Mouse (Mus musculus) frontal cortex, postnatal 14 days (tissue): ENCODE measurements around the gene Phldb1.
"Not testable (repeated sequence)": the region's sequence is repeated elsewhere in the genome, so short reads cannot be mapped to it uniquely, and the experiment has no call there.

ENCODE experiments used
- DNase-seq, 2 experiments: peaks; one replicate each; pipeline ENCODE4 v3.0.0; 2022; ENCODE audit warnings: low spot score in 2 of 2

The Phldb1 gene

DNA sequence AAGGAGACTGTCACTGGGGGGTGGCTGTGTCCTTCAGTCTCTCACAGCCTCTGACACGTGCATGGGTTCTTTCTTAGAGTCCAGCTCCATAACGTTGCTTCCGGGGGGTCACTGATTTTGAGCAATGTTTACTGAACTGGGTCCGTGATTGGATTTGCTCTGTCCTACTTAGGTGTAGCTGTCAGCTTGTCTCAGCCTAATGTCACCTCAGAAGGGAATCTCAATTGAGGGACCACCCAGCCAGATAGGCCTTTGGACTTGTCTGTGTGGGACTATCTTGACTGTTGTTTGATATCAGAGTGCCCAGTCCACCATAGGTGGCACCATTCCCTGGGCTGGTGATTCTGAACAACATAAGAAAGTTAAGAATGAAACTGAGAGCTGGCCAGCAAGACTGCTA is 81.1 kb downstream of the Phldb1 start:
- DNase-seq, result no peak

DNA sequence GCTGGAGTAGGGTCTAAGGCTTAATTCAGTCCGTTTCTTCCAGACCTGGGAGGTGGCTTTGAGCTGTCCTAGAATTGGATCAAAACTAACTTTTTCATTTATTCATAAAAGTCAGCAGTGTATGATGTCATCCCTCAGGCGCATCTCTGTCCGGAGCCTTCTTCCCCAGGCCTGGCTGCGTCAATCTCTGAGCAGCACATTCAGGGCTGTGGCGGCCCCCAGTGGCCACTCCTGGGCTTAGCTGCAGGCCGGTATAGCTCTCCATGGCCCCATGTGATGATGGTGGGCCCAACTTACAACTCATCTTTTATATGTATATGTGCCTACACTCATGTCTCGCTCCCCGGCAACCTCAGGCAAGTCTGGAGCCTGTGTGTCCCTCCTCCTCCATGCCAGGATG is 83.0 kb downstream of the Phldb1 start:
- DNase-seq, result peak in 1 of 2 experiments; percentile 64

DNA sequence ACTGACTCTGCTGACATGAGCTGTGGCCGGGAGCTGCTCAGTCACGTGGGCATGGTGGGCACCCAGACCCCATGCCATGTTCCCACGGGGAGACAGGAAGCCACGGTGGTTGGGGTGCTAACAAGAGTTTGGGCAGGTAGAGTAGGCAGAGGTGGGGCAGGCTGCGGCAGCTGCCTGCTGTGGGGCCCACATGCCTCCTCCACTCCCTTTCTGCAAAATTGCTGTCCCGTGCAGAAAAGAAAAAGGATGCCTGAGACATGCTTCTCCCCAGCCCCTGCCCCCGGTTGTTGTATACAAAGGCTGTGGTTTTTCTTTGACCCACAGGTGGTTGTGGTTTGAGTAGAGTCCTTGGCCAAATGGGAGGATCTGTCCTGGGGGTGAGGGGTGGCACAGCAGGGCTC is 86.1 kb downstream of the Phldb1 start:
- no peak for DNase-seq

DNA sequence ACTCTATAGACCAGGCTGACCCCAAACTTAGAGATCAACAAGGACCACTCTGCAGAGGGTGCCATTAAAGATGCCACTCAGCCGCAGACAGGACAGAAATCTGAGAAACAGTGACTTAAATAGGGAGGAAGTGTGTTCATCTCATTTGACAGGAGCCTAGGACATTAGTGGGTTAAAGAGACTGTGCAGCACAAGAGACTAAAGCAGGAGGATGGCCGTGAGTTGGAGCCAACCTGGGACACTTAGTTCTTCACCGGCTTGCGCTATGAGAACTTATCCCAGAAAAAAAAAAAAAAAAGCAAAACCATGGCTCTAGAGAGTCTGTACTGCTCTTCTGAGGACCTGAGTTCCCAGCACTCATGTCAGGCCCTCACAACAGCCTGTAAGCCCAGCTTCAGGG is 87.3 kb downstream of the Phldb1 start:
- no peak for DNase-seq

DNA sequence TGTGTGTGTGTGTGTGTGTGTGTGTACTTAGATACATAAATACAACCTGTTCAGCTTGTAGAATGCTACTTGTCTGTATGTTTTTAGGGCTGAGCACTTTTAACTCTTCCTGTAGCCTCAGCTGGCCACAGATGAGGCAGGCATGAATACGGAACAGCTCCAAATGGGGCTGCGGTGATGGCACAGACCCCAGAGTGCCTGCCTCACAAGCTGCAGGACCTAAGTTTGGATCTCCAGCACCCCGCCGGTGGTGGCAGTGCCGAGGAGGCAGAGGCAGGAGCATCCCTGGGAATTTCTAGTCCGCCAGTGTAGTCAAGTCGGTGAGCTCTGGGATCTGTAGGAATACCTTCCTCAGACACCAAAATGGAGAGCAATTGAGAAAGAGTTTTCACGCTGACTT is 88.0 kb downstream of the Phldb1 start:
- no peak for DNase-seq

DNA sequence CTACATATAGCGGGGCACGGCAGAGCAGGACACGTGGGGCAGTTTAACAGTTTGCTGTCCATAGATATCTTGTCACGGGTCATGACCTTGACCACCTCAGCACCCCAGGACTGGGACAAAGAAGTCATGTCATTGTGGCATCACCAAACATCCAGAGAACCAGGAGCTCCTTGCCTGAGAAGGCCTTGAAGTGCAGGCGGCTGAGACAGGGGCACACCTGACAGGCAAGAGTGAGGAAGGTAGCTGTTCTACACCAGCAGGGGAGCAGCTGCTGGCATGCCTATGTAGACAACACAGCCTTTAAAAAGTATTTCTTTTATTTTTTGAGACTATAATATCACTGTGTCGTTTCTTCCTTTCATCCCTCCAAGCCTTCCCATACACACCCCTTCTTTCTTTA is 88.6 kb downstream of the Phldb1 start:
- DNase-seq, result no peak

DNA sequence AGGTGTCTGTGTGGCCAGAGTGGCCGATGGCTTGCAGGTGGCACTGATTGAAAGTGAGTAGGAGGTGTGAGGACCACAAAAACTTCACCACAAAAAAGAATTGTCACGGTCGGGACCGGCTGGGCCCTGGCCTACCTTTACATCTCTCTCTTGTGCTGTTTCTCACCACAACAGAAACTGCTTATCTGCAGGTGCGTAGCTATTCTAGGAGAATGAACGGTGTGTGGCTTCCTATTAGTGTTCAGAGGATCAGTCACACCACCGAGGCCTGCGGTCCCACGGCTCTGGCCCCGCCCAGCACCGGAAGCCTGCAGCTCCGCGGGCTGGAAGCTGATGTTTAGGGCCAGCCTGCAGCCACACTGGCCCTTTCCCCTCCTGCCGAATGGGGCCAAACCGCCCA is 89.1 kb downstream of the Phldb1 start:
- no peak for DNase-seq

DNA sequence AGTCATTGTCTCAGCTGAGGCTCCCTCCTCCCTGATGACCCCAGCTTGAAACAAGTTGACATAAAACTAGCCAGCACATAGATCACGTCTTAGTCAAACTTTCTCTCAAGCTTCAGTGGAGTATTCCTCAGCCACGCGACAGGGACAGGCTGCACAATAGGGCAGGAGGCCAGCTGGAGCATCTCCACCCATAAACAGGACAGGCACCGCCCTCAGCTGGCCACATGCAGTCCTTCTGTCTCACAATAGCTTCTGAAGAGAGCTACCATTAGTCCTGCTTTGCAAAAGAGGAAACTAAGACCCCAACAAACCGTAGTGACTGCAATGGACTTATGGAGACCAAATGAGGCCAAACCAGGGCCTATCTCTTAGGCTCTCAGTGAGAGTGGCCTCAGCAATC is 89.5 kb downstream of the Phldb1 start:
- no peak for DNase-seq

DNA sequence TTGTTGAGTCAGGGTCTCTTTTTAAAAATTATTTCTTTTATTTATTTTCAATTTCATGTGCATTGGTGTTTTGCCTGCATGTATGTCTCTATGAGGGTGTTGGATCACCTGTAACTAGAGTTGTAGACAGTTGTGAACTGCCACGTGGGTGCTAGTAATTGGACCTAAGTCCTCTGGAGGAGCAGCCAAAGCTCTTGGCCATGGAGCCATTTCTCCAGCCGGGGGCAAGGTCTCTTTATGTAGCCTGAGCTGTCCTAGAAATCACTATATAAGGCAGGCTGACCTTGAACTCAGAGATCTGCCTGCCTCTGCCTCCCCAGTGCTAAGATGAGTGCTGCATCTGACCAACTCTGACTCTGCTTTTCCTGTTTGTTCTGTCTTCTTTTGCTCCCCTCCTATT is 90.8 kb downstream of the Phldb1 start:
- DNase-seq, result no peak

DNA sequence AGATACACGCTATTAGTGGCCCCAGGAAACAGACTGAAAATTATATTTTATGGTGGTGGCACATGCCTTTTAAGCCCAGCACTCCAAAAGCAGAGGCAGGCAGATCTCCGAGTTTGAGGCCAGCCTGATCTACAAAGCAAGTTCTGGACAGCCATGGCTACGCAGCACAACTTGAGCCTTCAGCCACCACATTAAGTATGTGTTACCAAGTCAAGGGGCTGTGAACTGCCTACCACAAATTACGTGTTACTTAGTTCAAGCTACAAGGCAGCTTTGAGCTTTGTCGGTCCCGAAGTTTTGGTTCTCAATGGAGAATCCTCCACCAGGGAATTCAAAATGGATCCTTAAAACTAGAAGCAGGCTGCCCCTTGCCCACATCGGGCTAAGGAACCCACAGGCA is 91.9 kb downstream of the Phldb1 start:
- no peak for DNase-seq

DNA sequence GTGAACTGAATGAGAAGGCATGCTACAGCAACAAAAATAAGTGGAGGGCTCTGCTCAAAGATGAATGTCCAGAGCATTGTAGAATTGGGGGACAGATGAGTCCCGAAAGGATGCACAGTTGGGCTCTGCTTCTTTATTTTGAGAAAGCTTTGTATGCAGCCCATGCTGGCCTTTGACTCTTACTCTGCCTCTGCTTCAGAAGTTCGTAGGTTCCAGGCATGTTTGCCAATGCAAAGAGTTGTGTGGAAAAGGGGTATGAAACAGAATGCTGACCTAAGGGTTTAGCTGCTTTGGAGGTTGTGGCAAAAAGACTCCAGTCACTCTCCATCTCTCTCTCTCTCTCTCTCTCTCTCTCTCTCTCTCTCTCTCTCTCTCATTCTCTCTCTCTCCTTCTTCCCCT is 93.4 kb downstream of the Phldb1 start:
- no peak for DNase-seq

DNA sequence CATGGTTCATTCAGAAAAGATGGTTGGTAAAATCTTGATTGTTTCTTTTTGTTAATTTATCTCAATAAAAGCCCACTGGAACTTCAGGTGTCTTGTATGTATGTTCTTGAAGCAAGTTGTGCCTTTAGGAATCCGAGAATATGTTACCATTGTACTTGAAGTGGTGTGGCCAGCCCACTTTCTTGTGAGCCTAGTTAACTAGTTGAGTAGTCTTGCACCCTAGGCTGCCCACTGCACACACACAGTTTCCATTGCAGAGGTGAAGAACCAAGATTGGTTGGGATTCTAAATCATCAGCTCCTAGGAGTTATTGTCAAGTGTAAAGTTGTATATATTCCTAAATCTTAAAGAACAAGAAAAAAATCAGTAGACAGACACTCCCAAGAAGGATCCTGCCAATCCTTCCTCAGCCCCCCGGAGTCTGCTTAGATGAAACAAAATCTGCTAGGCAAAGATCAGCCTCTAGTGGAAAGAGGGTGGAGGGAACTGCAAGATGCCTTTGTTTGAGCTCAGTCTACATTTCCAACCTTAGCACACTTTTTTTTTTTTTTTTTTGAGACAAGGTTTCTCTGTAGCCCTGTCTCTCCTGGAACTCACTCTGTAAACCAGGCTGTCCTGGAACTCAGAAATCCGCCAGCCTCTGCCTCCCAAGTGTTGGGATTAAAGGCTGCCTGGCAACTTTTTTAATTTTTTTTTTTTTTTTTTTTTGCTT is 94.2 kb downstream of the Phldb1 start:
- DNase-seq, result no peak

DNA sequence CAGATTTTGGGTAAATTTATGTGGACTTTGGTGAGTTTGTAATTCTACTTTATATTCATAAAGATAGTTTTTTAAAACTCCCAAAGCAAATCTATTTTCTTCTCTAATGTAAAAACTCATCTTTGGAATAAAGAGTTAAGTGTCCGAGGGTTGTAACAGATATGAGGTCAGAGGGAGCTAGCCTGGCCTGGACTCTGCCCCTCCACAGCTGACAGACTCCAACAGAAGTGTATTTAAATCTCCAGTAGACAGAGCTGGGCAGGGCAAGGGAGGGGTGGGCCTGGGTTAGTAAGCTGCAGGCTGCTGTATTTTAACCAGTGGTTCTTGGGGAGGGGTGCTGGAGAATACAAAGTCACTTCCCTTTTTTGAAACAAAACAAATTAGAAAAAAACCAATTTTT is 95.0 kb downstream of the Phldb1 start:
- DNase-seq, result not testable (repeated sequence)

DNA sequence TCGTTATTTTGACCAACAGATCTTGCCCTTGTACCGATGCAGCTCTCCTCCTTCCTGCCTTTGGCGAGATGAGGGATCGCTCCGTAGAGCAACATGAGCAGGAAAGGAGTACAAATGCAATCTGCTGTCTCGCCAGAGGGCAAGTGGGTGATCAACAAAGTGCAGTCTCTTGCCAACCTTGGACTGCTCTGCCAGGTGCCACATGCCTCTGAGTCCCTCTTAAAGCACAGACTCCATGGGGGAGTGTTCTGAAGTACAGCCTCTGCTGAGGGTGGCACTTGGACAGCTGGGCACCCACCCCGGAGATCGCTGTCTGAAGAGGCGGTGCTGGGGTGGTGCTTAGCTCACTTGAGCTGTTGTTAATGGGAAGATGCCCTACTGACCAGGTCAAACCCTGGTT is 96.3 kb downstream of the Phldb1 start:
- DNase-seq, result not testable (repeated sequence)

DNA sequence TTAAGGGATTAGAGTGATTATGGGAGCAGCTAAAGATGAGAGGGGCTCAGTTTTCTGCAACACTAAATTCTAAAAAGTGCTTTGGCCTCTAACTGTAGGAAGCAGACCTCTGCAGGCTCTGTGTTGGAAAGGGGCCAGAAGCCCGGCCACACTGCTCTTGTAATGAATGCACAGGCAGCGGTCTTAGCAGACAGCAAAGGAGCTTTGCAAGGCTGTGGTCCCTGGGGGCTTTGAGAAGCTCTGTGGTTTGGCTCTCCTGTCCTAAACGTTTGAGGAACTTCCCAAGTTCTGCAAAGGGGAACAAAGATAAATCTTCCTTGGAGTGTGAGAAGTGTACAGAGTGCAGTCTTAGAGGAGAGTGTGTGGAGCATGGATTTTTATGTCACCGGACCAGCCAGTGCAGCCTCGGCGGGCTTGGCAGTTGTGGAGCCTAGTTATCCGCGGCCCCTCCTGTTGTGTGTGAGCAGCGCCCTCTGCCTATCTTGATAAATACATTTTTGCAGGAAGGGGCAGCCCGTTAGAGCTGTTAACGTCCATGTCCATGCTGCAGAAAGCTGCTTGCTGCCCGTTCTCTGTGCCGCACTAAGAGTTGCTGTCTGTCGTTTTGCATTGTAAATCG is 97.3 kb downstream of the Phldb1 start:
- no peak for DNase-seq
